Comparison of ENCODE assay signal across 15 mouse cellular contexts in genomic region chr16:8078461-8078860, GRCm38 (mm10).
DNase-seq lines count a peak whose midpoint lies in the region; ATAC-seq and TF ChIP-seq lines count a peak whose summit lies in the region.
"Had no signal": no experiment of that assay in that cellular context is flagged by ENCODE, and none has a peak within 500 bp of the region (broad histone marks: within the 10 kb centered on the region; RNA-seq: fewer than 3 reads in every experiment).

No protein-coding gene starts in this region.

- peak; percentile 33 for DNase-seq in hindbrain, embryonic 11.5 days (ENCODE audit: low spot score)
- no peak for DNase-seq in hindbrain, postnatal 0 days (ENCODE audit: low spot score)
- DNase-seq in testis, postnatal 10 days (ENCODE audit: low spot score) = peak; percentile 40
- DNase-seq in testis, postnatal 14 days (ENCODE audit: low spot score) = no peak
- DNase-seq in embryonic facial prominence, embryonic 11.5 days (ENCODE audit: low spot score) = peak; percentile 66
- no peak for DNase-seq in adipocyte (ENCODE audit: low spot score)
- no peak for DNase-seq in yolk sac, embryonic 10.5 days (ENCODE audit: low spot score)
- DNase-seq in cerebellum, adult 11 months = no peak
- DNase-seq: cerebellum, postnatal 25 days; heart, adult 18-20 months; layer of hippocampus, adult 9-11 months; liver, embryonic 13.5 days had no signal

- H3K36me3 ChIP-seq in hindbrain, embryonic 11.5 days (ENCODE audit: control insufficient read depth, insufficient read depth, low read length) = no peaks in the 10 kb centered on the region
- H3K36me3 ChIP-seq in hindbrain, postnatal 0 days (ENCODE audit: insufficient read depth, low read length) = no peaks in the 10 kb centered on the region
- no peaks in the 10 kb centered on the region for H3K36me3 ChIP-seq in embryonic facial prominence, embryonic 11.5 days (replicated peaks; ENCODE audit: control insufficient read depth, insufficient read depth, low read depth, low read length)
- H3K36me3 ChIP-seq: liver, embryonic 13.5 days had no signal

- H3K9ac ChIP-seq in hindbrain, embryonic 11.5 days (ENCODE audit: low read depth, low read length) = no peak overlapping the region
- no peak overlapping the region for H3K9ac ChIP-seq in hindbrain, postnatal 0 days (replicated peaks; ENCODE audit: low read length)
- no peak overlapping the region for H3K9ac ChIP-seq in embryonic facial prominence, embryonic 11.5 days (replicated peaks; ENCODE audit: low read length)
- H3K9ac ChIP-seq: liver, embryonic 13.5 days had no signal

- no peaks in the 10 kb centered on the region for H3K9me3 ChIP-seq in hindbrain, embryonic 11.5 days (ENCODE audit: control insufficient read depth, low read length)
- no peaks in the 10 kb centered on the region for H3K9me3 ChIP-seq in hindbrain, postnatal 0 days (ENCODE audit: low read length)
- H3K9me3 ChIP-seq in embryonic facial prominence, embryonic 11.5 days (replicated peaks; ENCODE audit: control insufficient read depth, low read length) = no peaks in the 10 kb centered on the region

- no peaks in the 10 kb centered on the region for H3K4me1 ChIP-seq in hindbrain, embryonic 11.5 days (replicated peaks; ENCODE audit: control insufficient read depth, insufficient read depth, low read length)
- H3K4me1 ChIP-seq in hindbrain, postnatal 0 days (ENCODE audit: insufficient read depth, low read length) = no peaks in the 10 kb centered on the region
- no peaks in the 10 kb centered on the region for H3K4me1 ChIP-seq in embryonic facial prominence, embryonic 11.5 days (ENCODE audit: control insufficient read depth, insufficient read depth, low read length)
- H3K4me1 ChIP-seq: liver, embryonic 13.5 days had no signal

- H3K4me2 ChIP-seq in hindbrain, embryonic 11.5 days (replicated peaks; ENCODE audit: low read depth, low read length) = no peak overlapping the region
- H3K4me2 ChIP-seq in hindbrain, postnatal 0 days (ENCODE audit: low read depth, low read length) = no peak overlapping the region
- H3K4me2 ChIP-seq in embryonic facial prominence, embryonic 11.5 days (ENCODE audit: low read depth, low read length) = no peak overlapping the region
- H3K4me2 ChIP-seq: liver, embryonic 13.5 days; midbrain, embryonic 11.5 days had no signal

- no peak overlapping the region for H3K27ac ChIP-seq in hindbrain, embryonic 11.5 days (ENCODE audit: low read depth, low read length)
- no peak overlapping the region for H3K27ac ChIP-seq in hindbrain, postnatal 0 days
- no peak overlapping the region for H3K27ac ChIP-seq in embryonic facial prominence, embryonic 11.5 days (replicated peaks; ENCODE audit: low read depth, low read length)
- H3K27ac ChIP-seq: liver, embryonic 13.5 days had no signal

- WGBS in hindbrain, embryonic 11.5 days = 57% methylated on average over 3 of the region's 3 CpGs
- 57% methylated on average over 3 of the region's 3 CpGs for WGBS in hindbrain, postnatal 0 days
- WGBS in embryonic facial prominence, embryonic 11.5 days = 56% methylated on average over 3 of the region's 3 CpGs

- ATAC-seq in hindbrain, embryonic 11.5 days (ENCODE audit: low FRiP score) = no peak; the same call in 1 of the 2 replicates
- no peak for ATAC-seq in hindbrain, postnatal 0 days
- ATAC-seq in embryonic facial prominence, embryonic 11.5 days (replicated peaks; ENCODE audit: insufficient number of reproducible peaks, low FRiP score, low TSS enrichment, low read depth) = no peak
- ATAC-seq: forebrain, embryonic 14.5 days; lung, postnatal 0 days had no signal

- H3K27me3 ChIP-seq in hindbrain, embryonic 11.5 days (ENCODE audit: control insufficient read depth, insufficient read depth, low read length) = no peaks in the 10 kb centered on the region
- H3K27me3 ChIP-seq in hindbrain, postnatal 0 days (ENCODE audit: insufficient read depth, low read length) = no peaks in the 10 kb centered on the region
- H3K27me3 ChIP-seq in embryonic facial prominence, embryonic 11.5 days (ENCODE audit: control insufficient read depth, insufficient read depth, low read length) = no peaks in the 10 kb centered on the region
- H3K27me3 ChIP-seq: liver, embryonic 13.5 days had no signal

- H3K4me3 ChIP-seq in hindbrain, embryonic 11.5 days (ENCODE audit: low read depth, low read length) = no peak overlapping the region
- no peak overlapping the region for H3K4me3 ChIP-seq in hindbrain, postnatal 0 days (ENCODE audit: low read length)
- H3K4me3 ChIP-seq in embryonic facial prominence, embryonic 11.5 days (ENCODE audit: low read depth, low read length) = no peak overlapping the region
- H3K4me3 ChIP-seq: liver, embryonic 13.5 days had no signal

- no peak for TF ChIP-seq CTCF in hindbrain, postnatal 0 days (IDR thresholded peaks at IDR 0.05; ENCODE audit: low read depth)

Comparison
In these comparisons a context has a peak if more than half of its experiments do, and no peak if none do; other contexts are left out.
1. DNase-seq: peak in hindbrain, embryonic 11.5 days (single experiment), testis, postnatal 10 days (single experiment) and embryonic facial prominence, embryonic 11.5 days (single experiment); none in hindbrain, postnatal 0 days (single experiment), testis, postnatal 14 days (single experiment), adipocyte (single experiment), yolk sac, embryonic 10.5 days (single experiment) and cerebellum, adult 11 months (single experiment).